Mouse (Mus musculus) ES-E14 (cell line): ENCODE measurements at regions not wholly inside any gene's neighbourhood (a gene's known extent, or its start where the extent isn't known, plus 50 kb on each side); places are given as distances from the start of the nearest gene placed in this dataset.

ENCODE experiments used
- CHD2 ChIP-seq: IDR thresholded peaks from 2 replicates; pipeline ENCODE4 v1.6.1; 2014; ENCODE audit warnings: mild to moderate bottlenecking, low read depth, low read length, inconsistent platforms
- MAFK ChIP-seq: IDR thresholded peaks from 2 replicates; pipeline ENCODE4 v1.6.1; 2014; ENCODE audit warnings: mild to moderate bottlenecking, low read depth, low read length, inconsistent platforms; ENCODE audit not compliant: insufficient read depth
- ZC3H11A ChIP-seq: IDR thresholded peaks from 2 replicates; pipeline ENCODE4 v1.6.1; 2012; ENCODE audit warnings: low read depth, mild to moderate bottlenecking, inconsistent platforms, low read length, borderline replicate concordance
- ZNF384 ChIP-seq: IDR thresholded peaks from 2 replicates; pipeline ENCODE4 v1.6.1; 2012; ENCODE audit warnings: low read depth, low read length, inconsistent platforms

DNA sequence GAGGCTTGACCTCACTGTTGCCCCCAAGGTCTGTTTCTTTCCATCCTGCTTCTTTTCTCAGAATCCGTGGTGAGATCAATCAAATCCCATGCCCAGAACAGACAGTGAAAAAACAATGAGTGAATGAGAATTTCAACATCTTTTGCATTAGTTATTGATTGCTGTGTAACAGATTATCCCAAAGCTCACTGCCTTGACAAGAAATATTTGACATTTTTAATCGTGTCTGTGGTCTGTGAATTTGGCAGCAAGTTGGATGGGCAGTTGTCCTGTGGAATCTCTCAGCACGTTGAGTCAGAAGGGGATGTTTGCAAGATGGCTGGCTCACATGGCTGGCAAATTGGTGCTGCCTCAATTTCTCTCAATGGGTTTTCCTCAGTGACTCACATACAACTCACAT, 228.0 kb upstream of the Mpped2 start:
- no peak for TF ChIP-seq ZC3H11A
- TF ChIP-seq MAFK = no peak
- TF ChIP-seq ZNF384 = no peak
- TF ChIP-seq CHD2 = no peak
